Mouse (Mus musculus) heart, embryonic 12.5 days (tissue): Measurements from ENCODE around the gene Gm13078. TPM values are rescaled to one million over a fixed set of nuclear protein-coding genes. Genes with fewer than 3 reads are reported as not detected.

Source experiments
- ATAC-seq: fragments of 200-750 bp; cut with Nextera tagmentation; 2 replicates; pipeline ENCODE4 v1.8.0; 2017; ENCODE audit warnings: moderate TSS enrichment, moderate library complexity; ENCODE audit not compliant: insufficient number of reproducible peaks, low FRiP score
- H3K27ac ChIP-seq: fragments of 300-500 bp; sonication (generic); 2 replicates; pipeline ENCODE4 v1.5.1; 2016; ENCODE audit warnings: mild to moderate bottlenecking, moderate library complexity; ENCODE audit not compliant: poor library complexity, severe bottlenecking
- H3K27me3 ChIP-seq: fragments of 300-500 bp; sonication (generic); replicated peaks from 2 replicates; pipeline ENCODE4 v1.6.1; 2016; ENCODE audit warnings: mild to moderate bottlenecking, moderate library complexity
- H3K36me3 ChIP-seq: fragments of 300-500 bp; sonication (generic); 2 replicates; pipeline ENCODE4 v1.6.1; 2016; ENCODE audit warnings: mild to moderate bottlenecking, moderate library complexity
- H3K4me1 ChIP-seq: fragments of 300-500 bp; sonication (generic); replicated peaks from 2 replicates; pipeline ENCODE4 v1.6.1; 2016; ENCODE audit warnings: mild to moderate bottlenecking
- H3K4me2 ChIP-seq: fragments of 300-500 bp; sonication (generic); 2 replicates; pipeline ENCODE4 v1.6.1; 2016; ENCODE audit warnings: mild to moderate bottlenecking, moderate library complexity
- H3K4me3 ChIP-seq: fragments of 300-500 bp; sonication (generic); 2 replicates; pipeline ENCODE4 v1.5.1; 2016; ENCODE audit warnings: mild to moderate bottlenecking
- H3K9ac ChIP-seq: fragments of 300-500 bp; sonication (generic); 2 replicates; pipeline ENCODE4 v1.6.1; 2016; ENCODE audit warnings: mild to moderate bottlenecking, moderate library complexity
- H3K9me3 ChIP-seq: fragments of 300-500 bp; sonication (generic); replicated peaks from 2 replicates; pipeline ENCODE4 v1.6.1; 2016; ENCODE audit warnings: mild to moderate bottlenecking, moderate library complexity
- WGBS: fragments of 180-500 bp; shearing (Covaris S2); methylation state at CpG from one replicate; pipeline ENCODE4 v1.1.7; 2016; 5-methylcytosine and 5-hydroxymethylcytosine counted together
- polyA plus RNA-seq: library from polyadenylated mRNA; unstranded; fragments of >200 nt; fragmentation: Nextera tagmentation; extraction: Ambion mirVana; gene quantifications from 2 replicates; pipeline ENCODE4 v1.2.1, GENCODE M21; 2016

The Gm13078 gene
- not detected in 2 replicates for polyA plus RNA-seq

- no peak within 1 kb of the TSS for H3K9ac ChIP-seq
- no peaks in the 10 kb centered on the region for H3K4me1 ChIP-seq
- H3K27ac ChIP-seq: no peak within 1 kb of the TSS
- H3K4me3 ChIP-seq: no peak within 1 kb of the TSS
- no peak within 1 kb of the TSS for H3K4me2 ChIP-seq
- 82% methylated on average over 1 of the region's 1 CpGs for WGBS
- H3K36me3 ChIP-seq: no peaks in the 10 kb centered on the region
- H3K9me3 ChIP-seq: peaks cover 5% of the 10 kb centered on the region; the same call in 1 of the 2 replicates
- H3K27me3 ChIP-seq: no peaks in the 10 kb centered on the region
- ATAC-seq: no peak
Observed at GRCm38 (mm10) chr4:143719155-143719554, at the start of gene Gm13078. TSS of gene Gm13078 (plus strand) at chr4:143719455.

GRCm38 (mm10) chr4:143702611-143703010, 16.6 kb upstream of the Gm13078 start, which contains the start of gene Gm13089:
TSS of gene Gm13089 (minus strand) at chr4:143702711.
- no peak for ATAC-seq
- no peaks in the 10 kb centered on the region for H3K4me1 ChIP-seq
- H3K4me2 ChIP-seq: no peak within 1 kb of the TSS
- H3K9ac ChIP-seq: no peak within 1 kb of the TSS
- H3K9me3 ChIP-seq: peaks cover 18% of the 10 kb centered on the region
- WGBS: 62% methylated on average over 2 of the region's 2 CpGs
- no peaks in the 10 kb centered on the region for H3K27me3 ChIP-seq
- no peak within 1 kb of the TSS for H3K4me3 ChIP-seq
- H3K27ac ChIP-seq: no peak within 1 kb of the TSS
- H3K36me3 ChIP-seq: no peaks in the 10 kb centered on the region

Other genes starting within 250 kb of the Gm13078 start
- not detected in 2 replicates for gene Gm13043, start 208.1 kb upstream of the Gm13078 start, polyA plus RNA-seq
- gene Gm13040, start 183.5 kb upstream of the Gm13078 start, polyA plus RNA-seq: not detected in 2 replicates
- gene BC080695, start 167.8 kb upstream of the Gm13078 start, polyA plus RNA-seq: not detected in 2 replicates
- not detected in 2 replicates for gene Gm13057, start 167.7 kb upstream of the Gm13078 start, polyA plus RNA-seq
- gene Gm13083, start 104.5 kb upstream of the Gm13078 start, polyA plus RNA-seq: not detected in 2 replicates
- not detected in 2 replicates for gene Gm13088, start 62.2 kb upstream of the Gm13078 start, polyA plus RNA-seq
- gene Gm13089, start 16.7 kb upstream of the Gm13078 start, polyA plus RNA-seq: not detected in 2 replicates
- not detected in 2 replicates for gene Gm13023, start 69.9 kb downstream of the Gm13078 start, polyA plus RNA-seq
- not detected in 2 replicates for gene Gm13084, start 96.6 kb downstream of the Gm13078 start, polyA plus RNA-seq
- gene Gm13103, start 127.0 kb downstream of the Gm13078 start, polyA plus RNA-seq: not detected in 2 replicates
- not detected in 2 replicates for gene Pramef6, start 180.9 kb downstream of the Gm13078 start, polyA plus RNA-seq
- gene Pramef25, start 231.6 kb downstream of the Gm13078 start, polyA plus RNA-seq: not detected in 2 replicates
- gene Gm13101, start 247.5 kb downstream of the Gm13078 start, polyA plus RNA-seq: not detected in 2 replicates